ENCODE assay signal across 14 mouse cellular contexts in the genomic region with DNA sequence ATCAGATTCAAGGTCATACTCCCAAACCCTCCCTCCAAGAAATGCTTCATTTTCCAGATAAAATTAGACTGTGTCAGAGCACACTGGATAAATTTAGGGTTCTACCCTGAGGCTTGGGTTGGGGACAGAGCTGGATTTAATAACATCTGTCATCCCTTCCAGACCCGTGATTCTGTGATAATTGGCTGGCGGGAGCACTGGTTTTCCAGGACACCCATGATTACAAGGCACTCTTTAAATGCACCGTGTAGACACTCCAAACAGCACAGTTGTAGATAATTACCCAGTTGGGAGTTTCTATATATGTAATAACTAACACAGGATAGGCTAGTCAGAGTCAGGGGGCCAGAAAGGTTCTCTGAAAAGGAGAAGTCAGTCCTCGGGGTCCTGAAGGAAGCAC.
DNase-seq lines count a peak whose midpoint lies in the region; ATAC-seq and TF ChIP-seq lines count a peak whose summit lies in the region.
"Had no signal": no experiment of that assay in that cellular context is flagged by ENCODE, and none has a peak within 500 bp of the region (broad histone marks: within the 10 kb centered on the region; RNA-seq: fewer than 3 reads in every experiment).

No protein-coding gene starts in this region.

- peak overlapping the region; percentile 81 for H3K27ac ChIP-seq in forebrain, embryonic 10.5 days
- no peak overlapping the region for H3K27ac ChIP-seq in forebrain, embryonic 16.5 days (ENCODE audit: low read length)
- H3K27ac ChIP-seq in lung, embryonic 15.5 days = 0 out of 2 replicates have a peak overlapping the region, but pooled peaks have one; percentile 43
- H3K27ac ChIP-seq in embryonic facial prominence, embryonic 13.5 days = no peak overlapping the region
- 0 out of 2 replicates have a peak overlapping the region, but pooled peaks have one; percentile 17 for H3K27ac ChIP-seq in midbrain, embryonic 13.5 days
- no peak overlapping the region for H3K27ac ChIP-seq in stomach, postnatal 0 days (replicated peaks)

- H3K4me1 ChIP-seq in forebrain, embryonic 10.5 days = peaks cover 41% of the 10 kb centered on the region
- peaks cover 42% of the 10 kb centered on the region for H3K4me1 ChIP-seq in forebrain, embryonic 16.5 days (replicated peaks; ENCODE audit: control insufficient read depth, insufficient read depth, low read length)
- peaks cover 16% of the 10 kb centered on the region for H3K4me1 ChIP-seq in lung, embryonic 15.5 days
- H3K4me1 ChIP-seq in embryonic facial prominence, embryonic 13.5 days = peaks cover 38% of the 10 kb centered on the region
- H3K4me1 ChIP-seq in midbrain, embryonic 13.5 days (replicated peaks) = peaks cover 34% of the 10 kb centered on the region
- H3K4me1 ChIP-seq in stomach, postnatal 0 days (replicated peaks; ENCODE audit: control insufficient read depth, insufficient read depth) = no peaks in the 10 kb centered on the region

- no peak for DNase-seq in forebrain, embryonic 10.5 days (ENCODE audit: extremely low spot score, low spot score)
- DNase-seq in lung, postnatal 4 days = no peak
- no peak for DNase-seq in embryo, embryonic 10.5 days (ENCODE audit: low spot score)
- DNase-seq in stomach, postnatal 0 days (ENCODE audit: low spot score) = no peak
- DNase-seq: adrenal gland, adult 2 months; cerebellum, adult 8-10 months; kidney, adult 2 months; kidney, postnatal 4 days; liver; thymus, postnatal 4 days had no signal

- H3K4me3 ChIP-seq in forebrain, embryonic 10.5 days = peak overlapping the region; percentile 22; the same call in 1 of the 2 replicates
- no peak overlapping the region for H3K4me3 ChIP-seq in forebrain, embryonic 16.5 days (replicated peaks; ENCODE audit: low read length)
- H3K4me3 ChIP-seq in lung, embryonic 15.5 days = no peak overlapping the region
- H3K4me3 ChIP-seq in embryonic facial prominence, embryonic 13.5 days = no peak overlapping the region
- no peak overlapping the region for H3K4me3 ChIP-seq in midbrain, embryonic 13.5 days (replicated peaks)
- H3K4me3 ChIP-seq in stomach, postnatal 0 days (ENCODE audit: low read depth, low read length) = no peak overlapping the region

- ATAC-seq in forebrain, embryonic 16.5 days = no peak
- ATAC-seq in lung, embryonic 15.5 days (ENCODE audit: borderline replicate concordance, extremely low read depth, low FRiP score, low TSS enrichment) = no peak
- ATAC-seq in embryonic facial prominence, embryonic 13.5 days (ENCODE audit: insufficient number of reproducible peaks, insufficient read depth, low FRiP score, low TSS enrichment, low read depth) = peak; percentile 48; the same call in 1 of the 2 replicates
- ATAC-seq in midbrain, embryonic 13.5 days = peak; percentile 28
- ATAC-seq in stomach, postnatal 0 days (ENCODE audit: low FRiP score, low TSS enrichment) = no peak

- no peak for TF ChIP-seq CTCF in stomach, postnatal 0 days (IDR thresholded peaks at IDR 0.05; ENCODE audit: low read depth)

- 78% methylated on average over 4 of the region's 4 CpGs for WGBS in forebrain, embryonic 10.5 days
- WGBS in forebrain, embryonic 16.5 days = 41% methylated on average over 4 of the region's 4 CpGs
- 78% methylated on average over 4 of the region's 4 CpGs for WGBS in lung, embryonic 15.5 days
- WGBS in embryonic facial prominence, embryonic 13.5 days = 34% methylated on average over 4 of the region's 4 CpGs
- 55% methylated on average over 4 of the region's 4 CpGs for WGBS in midbrain, embryonic 13.5 days
- WGBS in stomach, postnatal 0 days = 74% methylated on average over 4 of the region's 4 CpGs

- H3K27me3 ChIP-seq in forebrain, embryonic 10.5 days (ENCODE audit: poor library complexity, severe bottlenecking) = peaks cover 18% of the 10 kb centered on the region; the same call in 1 of the 2 replicates
- H3K27me3 ChIP-seq in forebrain, embryonic 16.5 days (replicated peaks; ENCODE audit: control insufficient read depth, insufficient read depth, low read length) = no peaks in the 10 kb centered on the region
- no peaks in the 10 kb centered on the region for H3K27me3 ChIP-seq in lung, embryonic 15.5 days
- H3K27me3 ChIP-seq in embryonic facial prominence, embryonic 13.5 days = no peaks in the 10 kb centered on the region
- H3K27me3 ChIP-seq in midbrain, embryonic 13.5 days = peaks cover 30% of the 10 kb centered on the region
- no peaks in the 10 kb centered on the region for H3K27me3 ChIP-seq in stomach, postnatal 0 days (ENCODE audit: control insufficient read depth, insufficient read depth, low read length)

- TF ChIP-seq EP300 in stomach, postnatal 0 days (optimal IDR thresholded peaks at IDR 0.05) = no peak

- H3K4me2 ChIP-seq in forebrain, embryonic 16.5 days (ENCODE audit: low read length) = no peak overlapping the region
- H3K4me2 ChIP-seq in lung, embryonic 15.5 days = no peak overlapping the region
- H3K4me2 ChIP-seq in embryonic facial prominence, embryonic 13.5 days = no peak overlapping the region
- H3K4me2 ChIP-seq in midbrain, embryonic 13.5 days (replicated peaks) = peak overlapping the region; percentile 40
- no peak overlapping the region for H3K4me2 ChIP-seq in stomach, postnatal 0 days (replicated peaks; ENCODE audit: low read depth)

- H3K9ac ChIP-seq in forebrain, embryonic 16.5 days (replicated peaks; ENCODE audit: low read depth, low read length) = no peak overlapping the region
- H3K9ac ChIP-seq in lung, embryonic 15.5 days = no peak overlapping the region
- no peak overlapping the region for H3K9ac ChIP-seq in embryonic facial prominence, embryonic 13.5 days
- H3K9ac ChIP-seq in midbrain, embryonic 13.5 days (replicated peaks) = no peak overlapping the region
- no peak overlapping the region for H3K9ac ChIP-seq in stomach, postnatal 0 days (ENCODE audit: low read length)

- H3K9me3 ChIP-seq in forebrain, embryonic 10.5 days = no peaks in the 10 kb centered on the region
- H3K9me3 ChIP-seq in forebrain, embryonic 16.5 days (ENCODE audit: control insufficient read depth, low read length) = no peaks in the 10 kb centered on the region
- no peaks in the 10 kb centered on the region for H3K9me3 ChIP-seq in lung, embryonic 15.5 days
- H3K9me3 ChIP-seq in embryonic facial prominence, embryonic 13.5 days = no peaks in the 10 kb centered on the region
- no peaks in the 10 kb centered on the region for H3K9me3 ChIP-seq in midbrain, embryonic 13.5 days
- no peaks in the 10 kb centered on the region for H3K9me3 ChIP-seq in stomach, postnatal 0 days (ENCODE audit: control insufficient read depth, low read length)

- no peaks in the 10 kb centered on the region for H3K36me3 ChIP-seq in forebrain, embryonic 10.5 days (replicated peaks)
- H3K36me3 ChIP-seq in forebrain, embryonic 16.5 days (ENCODE audit: control insufficient read depth, insufficient read depth) = no peaks in the 10 kb centered on the region
- H3K36me3 ChIP-seq in lung, embryonic 15.5 days = no peaks in the 10 kb centered on the region
- no peaks in the 10 kb centered on the region for H3K36me3 ChIP-seq in embryonic facial prominence, embryonic 13.5 days
- no peaks in the 10 kb centered on the region for H3K36me3 ChIP-seq in midbrain, embryonic 13.5 days
- no peaks in the 10 kb centered on the region for H3K36me3 ChIP-seq in stomach, postnatal 0 days (ENCODE audit: control insufficient read depth, insufficient read depth, low read length)

Comparison
In these comparisons a context has a peak if more than half of its experiments do, and no peak if none do; other contexts are left out.
1. H3K27ac ChIP-seq: peak in forebrain, embryonic 10.5 days (single experiment), lung, embryonic 15.5 days (single experiment) and midbrain, embryonic 13.5 days (single experiment); none in forebrain, embryonic 16.5 days (single experiment), embryonic facial prominence, embryonic 13.5 days (single experiment) and stomach, postnatal 0 days (single experiment).
2. ATAC-seq: peak in embryonic facial prominence, embryonic 13.5 days (single experiment) and midbrain, embryonic 13.5 days (single experiment); none in forebrain, embryonic 16.5 days (single experiment), lung, embryonic 15.5 days (single experiment) and stomach, postnatal 0 days (single experiment).